Mouse (Mus musculus) megakaryocyte progenitor cell, adult 5-6 weeks (primary cell): ENCODE data around the gene Atp6v1e1. TPM values are rescaled to one million over a fixed set of nuclear protein-coding genes. Genes with fewer than 3 reads are reported as not detected.
"Not testable (repeated sequence)": the region's sequence is repeated elsewhere in the genome, so short reads cannot be mapped to it uniquely, and the experiment has no call there.

Experiments used
- ATAC-seq: replicated peaks from 2 replicates; pipeline ENCODE4 v1.8.0; 2016; ENCODE audit warnings: mild to moderate bottlenecking, moderate TSS enrichment, inconsistent platforms; ENCODE audit not compliant: poor library complexity
- total RNA-seq, 2 experiments: library from RNA; stranded (forward) in 1 of 2; stranded (reverse) in 1 of 2; fragments of 157-497, 149-512 nt in 1 of 2; fragments of 200-1000 nt in 1 of 2; gene quantifications; 2 replicates each; pipeline versions ENCODE4 v1.2.3 to v1.2.4; 2015 to 2017

Gene Atp6v1e1
- total RNA-seq, 2 experiments from 2014 or later, result 139 to 152 TPM

- no peak for ATAC-seq
These were observed 878 bp downstream of the Atp6v1e1 start for GRCm38 (mm10) chr6:120821715-120822114.

- ATAC-seq, result peak; percentile 38; the same call in 1 of the 2 replicates
These were observed 1.7 kb downstream of the Atp6v1e1 start for GRCm38 (mm10) chr6:120820941-120821340.

GRCm38 (mm10) chr6:120820144-120820543 lies 2.4 kb downstream of the Atp6v1e1 start:
- ATAC-seq, result peak; percentile 22; the same call in 1 of the 2 replicates

- ATAC-seq, result no peak
These were observed 3.3 kb downstream of the Atp6v1e1 start for GRCm38 (mm10) chr6:120819294-120819693.

GRCm38 (mm10) chr6:120811999-120812398 lies 10.6 kb downstream of the Atp6v1e1 start:
- not testable (repeated sequence) for ATAC-seq

- ATAC-seq, result no peak
These were observed 14.9 kb downstream of the Atp6v1e1 start for GRCm38 (mm10) chr6:120807738-120808081.

GRCm38 (mm10) chr6:120806999-120807737 lies 15.4 kb downstream of the Atp6v1e1 start:
- ATAC-seq, result no peak

GRCm38 (mm10) chr6:120799581-120800041 lies 23.0 kb downstream of the Atp6v1e1 start:
- no peak for ATAC-seq

- no peak for ATAC-seq
These were observed 23.7 kb downstream of the Atp6v1e1 start for GRCm38 (mm10) chr6:120798905-120799304.

GRCm38 (mm10) chr6:120798019-120798418 lies 24.6 kb downstream of the Atp6v1e1 start:
- ATAC-seq, result no peak

- ATAC-seq, result no peak
These were observed 26.5 kb downstream of the Atp6v1e1 start for GRCm38 (mm10) chr6:120796111-120796510.

- peak; percentile 24 for ATAC-seq
These were observed 27.0 kb downstream of the Atp6v1e1 start for GRCm38 (mm10) chr6:120795422-120796086.

- ATAC-seq, result no peak
These were observed 29.6 kb downstream of the Atp6v1e1 start for GRCm38 (mm10) chr6:120792947-120793346.

GRCm38 (mm10) chr6:120790717-120791116 lies 31.9 kb downstream of the Atp6v1e1 start:
- ATAC-seq, result no peak

- ATAC-seq, result peak; percentile 48
These were observed 32.4 kb downstream of the Atp6v1e1 start for GRCm38 (mm10) chr6:120790153-120790552.

GRCm38 (mm10) chr6:120788904-120789303 lies 33.7 kb downstream of the Atp6v1e1 start:
- 0 out of 2 replicates have a peak, but pooled peaks have one; percentile 32 for ATAC-seq

- peak; percentile 47 for ATAC-seq
These were observed 34.5 kb downstream of the Atp6v1e1 start for GRCm38 (mm10) chr6:120788068-120788607.

GRCm38 (mm10) chr6:120784351-120784750 lies 38.2 kb downstream of the Atp6v1e1 start:
- no peak for ATAC-seq

GRCm38 (mm10) chr6:120782948-120783347 lies 39.6 kb downstream of the Atp6v1e1 start:
- no peak for ATAC-seq

- ATAC-seq, result no peak
These were observed 44.4 kb downstream of the Atp6v1e1 start for GRCm38 (mm10) chr6:120778226-120778625.

GRCm38 (mm10) chr6:120777533-120777932 lies 45.1 kb downstream of the Atp6v1e1 start:
- ATAC-seq, result no peak

- ATAC-seq, result no peak
These were observed 46.3 kb downstream of the Atp6v1e1 start for GRCm38 (mm10) chr6:120776286-120776685.
